Mouse (Mus musculus) megakaryocyte, adult 5-6 weeks (primary cell): Measurements from ENCODE around the gene Npm1. TPM values are rescaled to one million over a fixed set of nuclear protein-coding genes. Genes with fewer than 3 reads are reported as not detected.

ENCODE experiments used
- ATAC-seq: 2 replicates; pipeline ENCODE4 v1.8.0; 2016; ENCODE audit warnings: mild to moderate bottlenecking, inconsistent platforms; ENCODE audit not compliant: poor library complexity, severe bottlenecking
- total RNA-seq, 2 experiments: library from RNA; stranded (forward) in 1 of 2; stranded (reverse) in 1 of 2; fragments of 153-499, 151-499 nt in 1 of 2; fragments of 221-1000, 200-1000 nt in 1 of 2; gene quantifications; 2 replicates each; pipeline versions ENCODE4 v1.2.3 to v1.2.4; 2015 to 2017

Gene Npm1
- total RNA-seq, 2 experiments from 2014 or later, result 717 to 1,083 TPM

DNA sequence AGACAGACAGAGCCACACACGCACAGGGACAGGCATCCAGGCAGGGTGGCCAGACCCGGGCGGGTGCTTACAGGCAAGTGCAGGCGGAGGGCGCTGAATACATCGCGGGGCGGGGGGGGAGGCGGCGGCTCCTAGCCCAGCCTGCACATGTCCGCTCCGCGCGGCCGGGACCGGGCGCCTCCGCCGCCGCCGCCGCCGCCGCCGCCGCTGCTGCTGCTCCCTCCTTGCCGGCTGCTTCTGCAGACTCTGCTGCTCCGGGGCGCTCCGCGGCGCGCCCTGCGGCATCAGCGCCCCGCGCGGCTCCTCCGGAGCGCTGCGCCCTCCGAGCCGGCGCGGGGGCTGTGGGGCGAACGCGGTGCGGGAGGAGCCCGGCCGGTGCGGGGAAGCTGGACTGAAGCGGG, 15.8 kb downstream of the Npm1 start, which contains the start of gene Fgf18:
Fgf18 (minus strand) TSS at position 230 of the 401 bp plus-strand sequence.
- no peak for ATAC-seq

DNA sequence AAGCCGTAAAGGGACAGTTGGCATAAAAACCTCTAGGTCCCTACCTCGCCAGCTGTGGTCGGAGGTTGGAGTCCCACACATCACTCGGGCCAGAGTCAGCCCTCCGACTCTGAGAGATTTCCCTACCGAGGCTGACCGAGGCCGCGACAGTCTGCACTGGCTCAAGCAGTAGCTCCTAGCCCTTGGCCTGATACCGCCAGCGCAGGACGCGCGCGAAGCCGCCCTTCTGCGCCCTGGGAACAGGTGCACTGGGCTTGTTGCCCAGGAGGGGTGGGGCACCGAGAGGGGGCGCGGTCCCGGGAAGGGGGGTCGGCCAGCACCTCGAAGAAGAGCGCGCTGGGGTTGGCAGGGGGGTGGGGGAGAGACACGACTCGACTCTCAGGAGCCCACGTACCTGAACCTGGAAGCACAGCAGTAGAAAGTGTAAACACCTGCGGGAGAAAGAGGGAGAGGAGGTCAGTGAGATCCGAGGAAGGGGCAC, 16.3 kb downstream of the Npm1 start:
- no peak for ATAC-seq

DNA sequence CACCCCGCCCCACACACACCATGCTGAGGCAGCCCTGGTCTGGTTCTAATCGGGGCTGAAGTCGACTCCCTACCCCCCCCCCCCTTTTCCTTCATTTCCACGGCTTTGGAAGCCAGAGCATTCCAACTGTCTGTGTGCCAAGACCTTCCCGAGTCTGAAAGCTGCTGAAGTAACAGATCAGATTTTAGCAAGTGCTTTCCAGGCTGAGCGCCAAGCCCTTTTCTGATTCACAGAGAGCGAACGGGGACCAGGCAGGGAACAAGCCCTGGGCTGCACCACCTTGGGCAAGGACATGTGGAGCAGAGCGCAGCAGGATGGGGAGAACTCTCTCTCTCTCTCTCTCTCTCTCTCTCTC, 16.9 kb downstream of the Npm1 start:
- no peak for ATAC-seq

DNA sequence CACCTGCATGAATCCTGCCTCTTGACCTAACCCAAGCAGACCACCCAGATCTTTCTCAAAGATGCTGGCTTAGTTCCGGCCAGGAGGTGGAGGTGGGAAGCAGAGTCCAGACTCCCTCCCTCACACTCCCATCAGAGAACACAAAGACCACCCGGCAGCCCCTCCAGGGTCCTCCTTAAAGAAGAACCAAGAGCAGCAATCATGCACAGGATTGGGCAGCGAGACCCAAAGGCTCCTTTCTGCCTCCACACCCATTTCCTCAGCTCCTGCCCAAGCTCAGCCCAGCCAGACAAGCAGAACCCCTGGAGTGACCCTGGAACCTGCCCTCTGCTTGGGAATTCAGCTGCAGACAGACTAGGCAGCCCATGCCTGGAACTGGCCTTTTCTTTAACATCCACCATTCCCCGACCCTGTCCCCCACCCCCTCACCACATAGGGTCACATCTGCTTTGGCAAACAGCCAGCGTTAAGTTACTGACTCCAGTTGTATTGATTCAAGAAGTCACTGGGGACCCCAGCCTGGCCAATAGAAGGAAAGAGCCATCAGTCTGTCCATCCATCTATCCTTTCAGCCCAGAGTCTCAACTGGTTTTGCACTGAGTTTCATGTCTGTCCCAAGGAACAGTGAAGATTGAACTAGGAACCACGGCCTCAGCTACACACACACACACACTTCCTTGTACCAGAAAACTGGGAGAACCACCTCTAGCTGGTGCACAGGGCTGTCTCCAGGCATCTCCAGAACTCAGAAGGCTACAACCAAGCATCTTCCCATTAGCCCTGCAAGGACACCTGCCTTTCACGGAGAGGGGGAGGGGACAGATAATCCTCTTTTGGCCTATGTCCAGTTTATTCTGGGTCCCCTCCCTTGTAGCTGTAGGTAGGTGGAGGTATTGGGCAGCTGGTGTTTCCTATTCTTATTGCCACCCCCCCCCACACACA, 17.5 kb downstream of the Npm1 start:
- no peak for ATAC-seq

DNA sequence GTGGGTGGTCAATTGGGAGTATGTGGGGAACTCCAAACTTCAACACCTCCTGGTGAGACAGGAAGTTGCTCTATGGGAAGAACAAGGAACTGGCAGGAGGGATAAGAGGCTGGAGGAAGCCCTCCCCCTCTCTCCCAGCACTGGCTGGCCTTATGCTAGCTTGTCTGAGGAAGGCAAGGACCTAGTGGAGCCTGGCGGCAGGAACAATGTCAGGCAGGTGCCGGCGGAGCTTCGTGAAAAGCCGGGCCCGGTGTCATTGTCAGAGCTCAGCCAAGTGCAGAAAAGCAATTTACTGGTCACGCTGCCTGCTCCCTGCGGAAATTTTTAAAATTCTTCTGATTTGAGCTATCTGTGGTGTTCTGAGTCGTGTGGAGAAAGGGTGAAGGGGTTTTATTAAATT, 19.1 kb downstream of the Npm1 start:
- ATAC-seq, result no peak

DNA sequence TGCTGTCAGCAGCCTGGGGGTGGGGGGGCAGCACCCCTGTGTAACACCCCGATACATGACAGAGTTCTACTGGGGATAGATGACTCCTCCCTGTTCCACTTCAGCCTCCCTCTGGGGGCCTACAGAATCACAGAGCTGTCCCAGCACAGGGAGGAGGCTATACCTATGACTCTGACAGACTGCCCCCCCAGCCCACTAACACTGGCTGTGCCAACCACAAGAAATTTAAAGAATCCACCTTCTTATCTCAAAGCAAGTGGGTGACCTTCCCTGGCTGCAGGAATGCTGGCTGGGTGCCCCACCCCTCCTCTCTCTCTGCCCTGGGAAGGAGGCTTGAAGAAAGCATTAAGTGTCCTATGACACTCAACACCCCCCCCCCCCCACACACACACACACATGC, 20.2 kb downstream of the Npm1 start:
- no peak for ATAC-seq

DNA sequence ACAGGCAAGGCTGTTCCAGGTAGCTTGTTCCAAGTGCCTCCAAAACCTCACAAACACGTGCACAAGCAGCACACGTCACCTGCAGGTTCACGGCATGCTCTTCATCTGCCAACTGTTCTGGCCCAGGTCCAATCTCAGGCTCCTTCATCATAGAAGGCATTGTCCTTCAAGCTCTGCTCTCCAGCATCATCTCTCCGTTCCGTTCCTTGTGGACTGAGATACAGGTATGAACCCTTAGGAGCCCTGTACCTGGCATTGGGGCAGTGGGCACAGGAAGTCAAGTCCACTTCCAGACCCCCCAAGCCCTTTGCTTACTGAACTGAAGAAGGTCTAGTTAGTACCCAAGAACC, 22.9 kb downstream of the Npm1 start:
- no peak for ATAC-seq

DNA sequence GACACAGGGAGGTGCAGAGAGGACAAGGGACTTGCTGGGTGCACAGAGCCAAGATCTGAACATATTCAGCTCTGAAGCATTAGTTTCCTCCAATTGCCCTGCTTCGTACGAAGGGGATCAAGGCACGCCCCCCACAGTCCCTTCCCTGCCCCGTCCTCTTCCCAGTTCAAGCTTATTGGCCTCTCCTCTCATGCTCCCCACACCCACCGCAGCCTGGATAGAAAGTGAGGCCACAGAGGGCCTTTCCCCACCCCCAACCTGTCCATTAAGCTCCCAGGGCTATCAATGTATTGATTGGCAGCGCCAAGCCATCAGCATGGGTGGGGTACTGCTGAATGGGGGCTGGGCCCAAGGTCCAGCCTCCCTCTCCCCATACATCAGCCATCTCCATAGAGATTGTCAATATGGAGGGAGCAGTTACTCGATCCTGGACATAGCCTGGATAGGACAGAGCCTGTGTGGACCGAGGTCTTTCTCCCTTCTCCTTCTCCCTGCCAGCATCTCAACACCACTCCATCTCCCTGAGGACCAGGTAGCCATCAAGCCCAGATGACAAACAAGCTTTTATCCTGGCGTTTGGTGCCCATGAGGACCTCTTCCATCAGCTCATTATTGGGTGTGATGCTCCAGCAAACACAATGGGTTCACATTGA, 23.4 kb downstream of the Npm1 start:
- no peak for ATAC-seq

DNA sequence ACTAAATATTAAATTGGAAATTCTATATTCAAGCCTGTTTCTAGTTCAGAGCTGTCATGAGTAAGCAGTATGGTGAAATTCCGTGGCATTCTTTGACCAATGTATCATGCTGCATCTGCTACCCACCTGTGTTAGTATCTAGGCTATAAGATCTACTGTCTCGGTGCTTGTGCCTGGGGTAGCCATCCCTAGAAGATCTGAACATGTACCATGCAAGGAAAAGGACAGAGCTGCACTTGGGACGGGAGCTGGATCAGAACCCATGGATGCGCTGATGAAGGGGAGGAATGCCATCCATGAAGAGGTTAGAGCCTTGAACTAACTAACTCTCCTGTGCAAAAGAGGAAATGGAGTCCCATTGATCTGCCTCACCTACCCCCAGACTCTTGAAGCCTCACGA, 24.3 kb downstream of the Npm1 start:
- ATAC-seq, result no peak

DNA sequence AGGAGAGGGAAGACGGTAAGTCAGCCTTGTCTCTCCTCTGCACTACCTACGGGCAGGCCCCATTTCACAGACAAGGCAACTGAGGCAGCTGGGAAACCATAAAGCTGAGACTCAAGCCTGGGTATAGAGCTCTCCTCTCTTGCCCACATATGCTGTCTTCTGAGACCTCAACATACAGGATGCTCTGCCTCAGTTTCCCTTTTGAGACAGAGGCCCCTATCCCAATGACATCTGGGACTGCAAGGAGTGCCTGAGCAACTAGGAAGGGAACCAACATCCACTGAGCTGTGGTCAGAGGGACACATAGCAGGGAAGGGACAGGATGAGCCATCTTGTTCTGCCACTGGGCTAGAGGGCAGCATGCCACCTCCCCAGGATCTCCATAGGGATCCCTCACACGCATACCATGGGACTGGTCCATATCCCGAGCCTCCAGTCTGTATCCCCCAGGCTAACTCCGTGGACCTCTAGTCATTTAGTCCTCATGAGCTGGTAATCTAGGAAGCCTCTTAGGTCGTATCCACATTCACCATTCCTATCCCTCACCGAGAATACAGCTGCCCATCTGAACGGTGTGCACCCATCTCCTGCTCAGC, 28.5 kb downstream of the Npm1 start:
- ATAC-seq, result no peak

DNA sequence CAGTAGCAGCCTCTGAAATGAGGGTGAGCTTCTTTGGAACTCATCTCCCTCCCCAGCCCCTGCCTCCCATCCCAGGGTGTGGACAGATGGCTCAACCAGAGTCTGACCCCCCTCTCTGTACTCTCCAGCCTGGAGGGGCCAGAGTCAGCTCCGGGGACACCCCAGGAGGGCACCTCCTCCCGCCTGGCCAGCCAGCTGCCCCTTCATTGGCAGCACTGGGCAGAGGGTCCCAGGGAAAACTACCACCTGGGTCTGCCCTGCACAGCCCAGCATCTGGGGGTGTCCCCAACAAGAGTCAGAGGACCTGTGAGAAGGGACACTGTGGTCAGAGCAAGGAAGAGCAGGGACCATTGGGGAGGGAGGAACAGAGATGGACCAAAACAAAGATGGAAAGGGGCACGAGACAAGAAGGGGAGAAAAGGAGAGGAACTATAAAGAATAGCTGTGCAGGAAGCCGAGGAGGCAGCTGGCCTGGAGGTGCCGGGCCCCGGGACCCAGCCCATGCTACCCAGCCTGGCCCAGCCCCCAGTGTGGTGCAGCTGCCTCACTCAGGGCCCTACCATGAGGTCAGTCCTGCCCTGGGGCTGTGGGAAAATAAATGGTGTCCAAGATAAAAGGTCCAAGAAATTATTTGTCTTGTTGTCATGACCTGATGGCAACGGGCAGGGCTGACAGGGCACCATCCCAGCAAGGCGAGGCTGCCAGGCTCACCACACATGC, 30.2 kb downstream of the Npm1 start:
- no peak for ATAC-seq

DNA sequence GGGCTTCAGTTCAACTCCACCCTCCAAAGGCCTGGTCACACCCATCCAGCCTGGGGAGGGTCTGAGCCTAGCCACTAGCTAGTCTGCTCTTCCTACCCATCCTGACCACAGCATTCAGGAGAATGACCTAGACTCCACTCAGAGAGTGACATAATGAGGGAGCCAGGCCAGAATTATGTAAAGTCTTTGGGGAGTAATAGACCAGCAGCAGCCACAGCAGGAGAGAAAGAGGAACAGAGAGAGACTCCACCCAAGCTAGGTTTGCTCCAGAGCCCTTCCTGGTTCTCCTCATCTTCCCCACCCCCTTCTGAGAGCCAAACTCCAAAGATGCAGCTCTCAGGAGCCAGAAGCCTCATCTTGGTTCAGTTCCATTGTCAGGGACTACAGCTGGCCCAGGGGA, 35.9 kb downstream of the Npm1 start:
- peak; percentile 88 for ATAC-seq

DNA sequence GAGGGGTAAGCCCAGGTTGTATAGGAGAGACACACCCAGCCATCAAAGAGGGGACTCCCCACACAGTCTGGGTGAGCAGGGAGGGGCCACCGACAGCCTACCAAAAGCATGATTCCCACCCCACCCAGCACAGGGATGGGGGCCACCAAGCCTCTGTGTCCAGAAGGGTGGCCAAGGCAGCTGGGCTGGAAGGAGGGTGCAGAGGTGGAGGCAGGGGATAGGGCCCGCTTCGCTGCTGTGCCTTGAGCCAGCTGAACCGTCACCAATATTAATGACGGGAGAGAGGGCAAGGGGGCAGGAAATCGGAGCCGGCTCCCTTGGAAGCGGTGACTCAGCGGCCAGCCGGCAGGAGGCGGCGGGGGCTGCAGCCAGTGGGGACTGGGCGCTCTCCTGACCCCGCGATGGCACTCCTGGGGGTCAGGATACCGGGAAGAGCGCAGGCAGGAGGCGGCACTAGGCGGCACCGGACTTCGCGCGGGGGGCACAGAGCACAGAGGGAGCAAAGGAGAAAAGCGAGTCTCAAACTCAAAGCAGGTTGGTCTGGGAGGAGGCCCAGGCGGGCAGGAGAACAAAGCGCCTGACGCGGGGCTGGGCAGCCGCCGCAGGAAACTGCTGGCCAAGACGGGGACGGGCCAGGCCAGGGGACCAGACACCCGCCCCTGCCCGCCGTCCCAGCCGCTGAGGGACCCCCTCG, 40.3 kb downstream of the Npm1 start:
- no peak for ATAC-seq

DNA sequence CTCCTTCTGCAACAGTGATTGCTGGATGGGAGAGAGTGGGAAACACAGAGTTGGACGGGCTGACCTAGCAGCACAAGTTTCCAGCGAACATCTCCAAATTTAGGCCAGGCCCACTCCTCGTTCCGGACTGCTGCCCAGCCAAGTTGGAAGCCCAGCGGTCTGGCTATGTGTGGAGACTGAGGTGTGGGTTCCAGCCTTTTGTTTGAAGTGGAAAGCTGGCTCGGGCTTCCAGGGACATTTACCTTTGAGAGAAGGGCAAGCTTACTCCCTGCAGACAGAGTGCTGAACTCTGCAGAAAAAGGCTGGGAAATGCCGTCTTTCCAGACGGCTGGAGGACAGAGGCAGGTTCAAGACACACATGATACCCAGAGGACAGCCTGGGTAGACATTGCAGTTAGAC, 43.5 kb downstream of the Npm1 start:
- no peak for ATAC-seq

DNA sequence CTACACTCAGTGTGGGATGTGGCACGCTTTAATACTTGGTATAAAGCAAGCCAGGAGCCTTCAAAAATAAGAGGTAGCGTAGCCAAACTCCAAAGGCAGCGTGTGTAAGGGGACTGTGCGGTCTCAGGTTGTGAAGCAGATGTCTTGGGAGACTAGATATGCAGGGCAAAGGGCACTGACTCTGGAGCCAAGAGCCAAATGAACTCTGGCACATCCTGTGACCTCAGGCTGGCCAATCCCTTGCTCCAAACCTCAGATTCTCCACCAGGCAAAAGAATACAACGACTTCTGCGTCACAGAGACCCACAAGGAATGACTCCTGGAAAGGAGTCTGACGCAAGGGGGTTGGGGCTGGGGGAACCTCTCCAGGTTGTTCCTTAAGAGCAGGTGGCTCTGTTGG, 43.9 kb downstream of the Npm1 start:
- ATAC-seq, result no peak

DNA sequence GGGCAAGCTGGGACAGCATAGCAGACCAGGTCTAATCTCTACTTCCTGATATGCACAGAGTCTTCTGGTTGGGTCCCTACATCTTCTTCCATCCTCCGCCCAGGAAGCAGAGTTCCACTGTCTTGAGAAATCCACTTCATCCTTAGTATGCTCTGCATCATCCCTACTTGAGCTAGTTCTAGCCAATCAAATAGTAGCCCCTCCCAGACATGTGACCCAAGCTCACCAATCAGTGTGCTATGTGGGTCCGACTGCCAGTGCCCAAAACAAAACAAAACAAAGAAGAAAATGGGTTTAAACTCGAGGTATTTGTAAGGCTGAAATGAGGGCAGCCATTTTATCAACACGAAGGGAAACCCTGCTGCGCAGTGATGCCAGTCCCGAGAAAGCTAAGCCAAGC, 44.5 kb downstream of the Npm1 start:
- ATAC-seq, result no peak

DNA sequence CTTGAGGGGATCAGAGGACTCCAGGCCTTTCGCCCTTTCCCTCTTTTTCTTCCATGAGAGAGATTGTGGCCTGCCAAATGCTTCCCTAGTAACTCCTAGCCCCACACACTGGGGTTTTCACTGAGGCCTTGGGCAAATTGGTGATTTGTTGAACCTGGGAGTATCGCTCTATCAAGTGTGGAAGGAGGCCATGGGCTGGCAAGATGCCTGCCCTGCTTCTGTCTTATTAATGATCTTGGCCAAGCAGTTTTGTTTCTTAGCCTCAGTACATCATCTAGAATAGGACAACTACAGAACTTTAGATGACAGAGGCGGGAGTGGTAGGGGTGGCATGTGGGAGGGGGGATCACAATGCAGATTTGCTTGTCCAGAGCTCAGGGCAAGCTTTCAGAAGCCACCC, 47.2 kb downstream of the Npm1 start:
- ATAC-seq, result no peak

DNA sequence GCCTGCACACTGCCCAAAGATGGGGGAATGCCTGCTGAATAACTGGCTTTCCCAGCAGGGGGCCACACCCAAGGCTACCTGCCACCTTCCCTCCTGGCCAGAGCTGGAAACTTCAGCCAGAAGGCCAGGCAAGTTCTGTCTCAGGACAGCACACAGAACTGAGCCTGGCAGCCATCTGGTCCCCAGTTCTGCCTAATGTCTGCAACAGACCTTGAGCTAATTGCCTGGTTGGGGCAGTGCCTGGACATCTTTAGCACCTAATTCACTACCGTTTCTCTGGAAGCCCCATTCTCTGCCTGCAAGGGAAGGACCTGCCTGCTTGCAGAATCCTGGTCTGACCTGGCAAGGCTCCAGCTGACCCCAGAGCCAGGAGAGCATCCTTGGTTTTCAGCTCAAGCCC, 50.6 kb downstream of the Npm1 start:
- ATAC-seq, result no peak

DNA sequence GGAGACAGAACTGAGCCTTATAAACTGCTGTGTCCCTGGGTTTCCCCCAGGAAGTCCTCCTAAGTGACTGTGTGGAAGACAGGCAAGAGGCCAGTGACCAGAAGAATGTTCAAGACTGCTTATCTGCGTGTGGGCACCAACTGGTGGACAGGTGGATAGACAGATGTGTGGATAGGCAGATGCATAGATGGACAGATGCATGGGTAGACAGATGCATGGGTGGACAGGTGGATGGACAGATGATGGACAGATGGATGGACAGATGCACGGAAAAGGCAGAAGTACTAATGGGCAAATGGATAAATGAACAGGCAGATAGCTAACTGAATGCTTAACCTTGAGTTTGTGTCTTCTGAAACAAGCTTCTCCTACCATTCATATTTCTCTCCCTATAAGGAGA, 52.9 kb downstream of the Npm1 start:
- no peak for ATAC-seq

DNA sequence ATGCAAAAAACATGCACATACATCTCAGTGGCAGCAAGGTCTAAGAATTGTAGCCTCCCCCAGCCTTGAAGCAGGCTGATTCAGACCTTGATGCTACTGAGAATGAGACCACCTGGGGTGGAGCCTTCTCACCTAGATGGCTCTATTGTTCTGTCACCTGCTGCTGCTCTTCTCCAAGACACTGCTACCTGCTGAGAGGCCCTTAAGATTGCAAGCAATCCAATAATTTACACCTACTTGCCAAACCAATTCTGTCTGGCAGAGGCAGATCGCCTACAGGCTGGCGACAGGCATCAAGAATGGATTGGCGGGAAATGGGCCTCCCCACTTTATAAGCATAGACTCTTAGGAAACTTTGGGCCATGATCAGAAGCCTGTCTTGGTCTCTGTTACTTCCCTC, 55.5 kb downstream of the Npm1 start:
- no peak for ATAC-seq

DNA sequence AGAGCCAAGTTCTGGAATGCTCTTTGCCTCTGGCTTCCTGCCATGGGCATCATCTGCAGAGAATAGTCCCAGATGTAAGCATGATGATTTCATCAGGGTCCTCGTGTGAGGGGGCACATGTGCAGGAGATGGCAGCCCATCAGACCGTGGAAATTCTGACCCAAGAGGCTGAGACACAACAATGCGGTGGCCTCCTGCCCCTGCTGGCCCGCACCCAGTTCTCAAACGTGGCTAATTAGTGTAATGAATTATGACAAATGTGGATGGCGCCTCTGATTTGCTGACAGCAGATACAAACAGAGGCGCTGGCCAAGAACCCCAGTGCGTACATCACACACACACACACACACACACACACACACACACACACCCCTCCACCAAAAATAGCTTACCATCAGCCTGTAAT, 58.1 kb downstream of the Npm1 start:
- no peak for ATAC-seq
